8 mouse cellular contexts compared by ENCODE assay signal in genomic region chrX:134757293-134757995, GRCm38 (mm10). TPM values are rescaled to one million over a fixed set of nuclear protein-coding genes. Genes with fewer than 3 reads are reported as not detected.
DNase-seq lines count a peak whose midpoint lies in the region; ATAC-seq and TF ChIP-seq lines count a peak whose summit lies in the region.

No protein-coding gene starts in this region.

- H3K36me3 ChIP-seq in heart, adult 2 months (ENCODE audit: control insufficient read depth, insufficient read depth, low read length) = no peaks in the 10 kb centered on the region
- no peaks in the 10 kb centered on the region for H3K36me3 ChIP-seq in MEL (ENCODE audit: control insufficient read depth in 1 of 2, insufficient read depth in 2 of 2, low read length in 2 of 2)
- H3K36me3 ChIP-seq in forebrain, embryonic 13.5 days (ENCODE audit: poor library complexity, severe bottlenecking) = no peaks in the 10 kb centered on the region
- no peaks in the 10 kb centered on the region for H3K36me3 ChIP-seq in limb, embryonic 12.5 days
- H3K36me3 ChIP-seq in neural tube, embryonic 13.5 days = no peaks in the 10 kb centered on the region

- H3K27ac ChIP-seq in heart, adult 2 months = peak overlapping the region; percentile 82
- H3K27ac ChIP-seq in MEL (ENCODE audit: control insufficient read depth, low read depth, low read length) = no peak overlapping the region
- H3K27ac ChIP-seq in forebrain, embryonic 13.5 days = 0 out of 2 replicates have a peak overlapping the region, but pooled peaks have one; percentile 44
- H3K27ac ChIP-seq in limb, embryonic 12.5 days = no peak overlapping the region
- peak overlapping the region; percentile 74 for H3K27ac ChIP-seq in neural tube, embryonic 13.5 days (replicated peaks)

- TF ChIP-seq RAD21 in MEL (IDR thresholded peaks at IDR 0.05; ENCODE audit: low read depth, low read length) = no peak

- peak in 1 of 2 experiments; percentile 3 for DNase-seq in heart, adult 2 months
- no peak for DNase-seq in heart, adult 8-10 months (ENCODE audit: low spot score)
- no peak for DNase-seq in MEL (ENCODE audit: low read depth, low spot score)
- no peak for DNase-seq in testis, postnatal 14 days (ENCODE audit: low spot score)
- no peak for DNase-seq in left cerebral cortex, postnatal 14 days (ENCODE audit: low spot score in 2 of 2)

- no peaks in the 10 kb centered on the region; the same call in 1 of the 2 replicates for H3K4me1 ChIP-seq in heart, adult 2 months (ENCODE audit: control insufficient read depth, insufficient read depth, low read length)
- no peaks in the 10 kb centered on the region for H3K4me1 ChIP-seq in MEL (ENCODE audit: control insufficient read depth in 1 of 2, insufficient read depth in 2 of 2, low read length in 2 of 2)
- H3K4me1 ChIP-seq in forebrain, embryonic 13.5 days = 0 out of 2 replicates have a peak, but pooled peaks cover 6% of the 10 kb centered on the region
- H3K4me1 ChIP-seq in limb, embryonic 12.5 days (replicated peaks) = peaks cover 10% of the 10 kb centered on the region
- peaks cover 7% of the 10 kb centered on the region for H3K4me1 ChIP-seq in neural tube, embryonic 13.5 days (replicated peaks)

- H3K9ac ChIP-seq in heart, adult 2 months (ENCODE audit: low read depth, low read length) = peak overlapping the region; percentile 83
- H3K9ac ChIP-seq in MEL (ENCODE audit: control insufficient read depth, low read depth, low read length, poor library complexity, severe bottlenecking) = peak overlapping the region; percentile 69
- peak overlapping the region; percentile 80 for H3K9ac ChIP-seq in forebrain, embryonic 13.5 days
- peak overlapping the region; percentile 69 for H3K9ac ChIP-seq in limb, embryonic 12.5 days (replicated peaks)
- H3K9ac ChIP-seq in neural tube, embryonic 13.5 days = peak overlapping the region; percentile 74

- intact Hi-C loops in heart, adult 2 months (cut with DNase I) = no loop called here
- intact Hi-C loops in left cerebral cortex, postnatal 14 days (cut with DNase I) = loop anchor here (5.0 kb wide), 1 partner anchor 150 kb away; no protein-coding TSS in a partner anchor

- no peak for TF ChIP-seq EP300 in heart, adult 2 months (IDR thresholded peaks at IDR 0.05; ENCODE audit: insufficient read depth, low read depth, low read length)
- TF ChIP-seq EP300 in MEL (IDR thresholded peaks at IDR 0.05; ENCODE audit: low read depth in 1 of 2, low read length in 2 of 2) = no peak

- peak overlapping the region; percentile 62 for H3K4me3 ChIP-seq in heart, adult 2 months
- peak overlapping the region; percentile 61 to 82 for H3K4me3 ChIP-seq in MEL (ENCODE audit: control insufficient read depth in 1 of 2, insufficient read depth in 1 of 2, low read depth in 2 of 2, low read length in 2 of 2)
- peak overlapping the region; percentile 59 for H3K4me3 ChIP-seq in forebrain, embryonic 13.5 days
- peak overlapping the region; percentile 54 for H3K4me3 ChIP-seq in limb, embryonic 12.5 days (replicated peaks)
- peak overlapping the region; percentile 55 for H3K4me3 ChIP-seq in neural tube, embryonic 13.5 days

- ATAC-seq in forebrain, embryonic 13.5 days = peak; percentile 61
- ATAC-seq in limb, embryonic 12.5 days (ENCODE audit: insufficient number of reproducible peaks, insufficient read depth, low FRiP score, low TSS enrichment, low read depth) = peak; percentile 42; the same call in 1 of the 2 replicates
- ATAC-seq in neural tube, embryonic 13.5 days (ENCODE audit: low read depth) = peak; percentile 37; the same call in 1 of the 2 replicates

- TF ChIP-seq CTCF in heart, adult 2 months (IDR thresholded peaks at IDR 0.05) = no peak
- TF ChIP-seq CTCF in MEL (IDR thresholded peaks at IDR 0.05 in 2 of 3, conservative IDR thresholded peaks at IDR 0.05 in 1 of 3; ENCODE audit: control insufficient read depth in 1 of 3, insufficient read depth in 1 of 3, low read depth in 2 of 3, low read length in 3 of 3, poor library complexity in 1 of 3, severe bottlenecking in 1 of 3) = no peak

- TF ChIP-seq POLR2A in heart, adult 2 months (IDR thresholded peaks at IDR 0.05; ENCODE audit: insufficient read depth, low read depth, low read length) = no peak
- TF ChIP-seq POLR2A in MEL (IDR thresholded peaks at IDR 0.05; ENCODE audit: control insufficient read depth in 1 of 2, insufficient read depth in 1 of 2, low read depth in 1 of 2, low read length in 2 of 2, poor library complexity in 1 of 2) = no peak

- peak overlapping the region; percentile 60 for H3K4me2 ChIP-seq in forebrain, embryonic 13.5 days
- H3K4me2 ChIP-seq in limb, embryonic 12.5 days = peak overlapping the region; percentile 54
- H3K4me2 ChIP-seq in neural tube, embryonic 13.5 days = peak overlapping the region; percentile 57

- no peaks in the 10 kb centered on the region for H3K27me3 ChIP-seq in heart, adult 2 months (ENCODE audit: control insufficient read depth, insufficient read depth, low read length)
- H3K27me3 ChIP-seq in MEL (ENCODE audit: control insufficient read depth in 1 of 2, insufficient read depth in 2 of 2, low read length in 2 of 2) = peaks cover 3 to 9% of the 10 kb centered on the region in 2 experiments
- H3K27me3 ChIP-seq in forebrain, embryonic 13.5 days = peaks cover 10% of the 10 kb centered on the region; the same call in 1 of the 2 replicates
- peaks cover 20% of the 10 kb centered on the region for H3K27me3 ChIP-seq in limb, embryonic 12.5 days
- peaks cover 15% of the 10 kb centered on the region for H3K27me3 ChIP-seq in neural tube, embryonic 13.5 days

- 28% methylated on average over 13 of the region's 13 CpGs for WGBS in heart, adult 2 months
- 20% methylated on average over 10 of the region's 13 CpGs for WGBS in forebrain, embryonic 13.5 days
- 24% methylated on average over 13 of the region's 13 CpGs for WGBS in limb, embryonic 12.5 days
- 28% methylated on average over 10 of the region's 13 CpGs for WGBS in neural tube, embryonic 13.5 days

- no peaks in the 10 kb centered on the region for H3K9me3 ChIP-seq in MEL (replicated peaks; ENCODE audit: insufficient read depth, low read length)
- H3K9me3 ChIP-seq in forebrain, embryonic 13.5 days (replicated peaks) = no peaks in the 10 kb centered on the region
- no peaks in the 10 kb centered on the region for H3K9me3 ChIP-seq in limb, embryonic 12.5 days
- no peaks in the 10 kb centered on the region for H3K9me3 ChIP-seq in neural tube, embryonic 13.5 days

- H3K79me2 ChIP-seq in heart, adult 2 months (replicated peaks; ENCODE audit: control insufficient read depth, insufficient read depth, low read length) = no peaks in the 10 kb centered on the region
- peaks cover 2% of the 10 kb centered on the region; the same call in 1 of the 2 replicates for H3K79me2 ChIP-seq in MEL (ENCODE audit: control insufficient read depth, insufficient read depth, low read length, poor library complexity)

RNA-seq across cellular contexts. Expression of gene Armcx3, which starts 1.0 kb away (rescaled TPM):
- 10 to 100 TPM; 16.6 to 17.1 TPM for total RNA-seq in heart, adult 2 months (2021)
- 6.8 and 11.1 TPM in 2 replicates for polyA plus RNA-seq in heart, adult 2 months (2012; rRNA removed)
- 10 to 100 TPM; 11.3 to 14.2 (median 12.5) TPM for total RNA-seq in heart, adult 8-10 months (2022)
- 4.2 and 5.5 TPM in 2 replicates for total RNA-seq in MEL (2012; rRNA removed)
- polyA plus RNA-seq in MEL (2012; ENCODE audit: insufficient read depth in 1 of 2, insufficient read length in 2 of 2, low read depth in 1 of 2, low replicate concordance in 2 of 2, missing spikeins in 1 of 2) = 1 to 10 TPM in 1 of 2 experiments, not detected in 1; 5.0 TPM
- 67.6 and 67.8 TPM in 2 replicates for polyA plus RNA-seq in forebrain, embryonic 13.5 days (2015; fragmentation: Nextera tagmentation; extraction: Ambion mirVana)
- polyA plus RNA-seq in limb, embryonic 12.5 days (2016; fragmentation: Nextera tagmentation; extraction: Ambion mirVana) = 60.1 and 63.6 TPM in 2 replicates
- 73.3 and 80.0 TPM in 2 replicates for polyA plus RNA-seq in neural tube, embryonic 13.5 days (2015; fragmentation: Nextera tagmentation; extraction: Ambion mirVana)
- 10 to 100 TPM; 77.7 to 85.2 TPM for total RNA-seq in left cerebral cortex, postnatal 14 days (2021)

RNA-seq across cellular contexts. Expression of gene Armcx6, which starts 6.2 kb away (rescaled TPM):
- total RNA-seq in heart, adult 2 months (2021) = 1 to 10 TPM in 1 of 2 experiments, under 1 TPM in 1; 0.84 to 1.1 TPM
- 0.50 and 0.61 TPM in 2 replicates for polyA plus RNA-seq in heart, adult 2 months (2012; rRNA removed)
- 1 to 10 TPM in 1 of 4 experiments, under 1 TPM in 3; 0.50 to 1.1 (median 0.56) TPM for total RNA-seq in heart, adult 8-10 months (2022)
- total RNA-seq in MEL (2012; rRNA removed) = not detected in 2 replicates
- polyA plus RNA-seq in MEL (2012; ENCODE audit: insufficient read depth in 1 of 2, insufficient read length in 2 of 2, low read depth in 1 of 2, low replicate concordance in 2 of 2, missing spikeins in 1 of 2) = not detected
- 24.7 and 26.7 TPM in 2 replicates for polyA plus RNA-seq in forebrain, embryonic 13.5 days (2015; fragmentation: Nextera tagmentation; extraction: Ambion mirVana)
- polyA plus RNA-seq in limb, embryonic 12.5 days (2016; fragmentation: Nextera tagmentation; extraction: Ambion mirVana) = 31.0 and 35.9 TPM in 2 replicates
- polyA plus RNA-seq in neural tube, embryonic 13.5 days (2015; fragmentation: Nextera tagmentation; extraction: Ambion mirVana) = 32.5 and 33.8 TPM in 2 replicates
- total RNA-seq in left cerebral cortex, postnatal 14 days (2021) = 1 to 10 TPM; 4.2 to 4.9 TPM

RNA-seq across cellular contexts. Expression of gene Armcx1, which starts 39.7 kb away (rescaled TPM):
- 1 to 10 TPM; 4.2 to 4.5 TPM for total RNA-seq in heart, adult 2 months (2021)
- 2.1 and 3.9 TPM in 2 replicates for polyA plus RNA-seq in heart, adult 2 months (2012; rRNA removed)
- 1 to 10 TPM; 2.5 to 4.3 (median 3.4) TPM for total RNA-seq in heart, adult 8-10 months (2022)
- 0.10 TPM in 1 of 2 replicates, not detected in the other for total RNA-seq in MEL (2012; rRNA removed)
- under 1 TPM in 1 of 2 experiments, not detected in 1; 0.10 TPM for polyA plus RNA-seq in MEL (2012; ENCODE audit: insufficient read depth in 1 of 2, insufficient read length in 2 of 2, low read depth in 1 of 2, low replicate concordance in 2 of 2, missing spikeins in 1 of 2)
- polyA plus RNA-seq in forebrain, embryonic 13.5 days (2015; fragmentation: Nextera tagmentation; extraction: Ambion mirVana) = 57.1 and 62.3 TPM in 2 replicates
- 59.1 and 66.5 TPM in 2 replicates for polyA plus RNA-seq in limb, embryonic 12.5 days (2016; fragmentation: Nextera tagmentation; extraction: Ambion mirVana)
- polyA plus RNA-seq in neural tube, embryonic 13.5 days (2015; fragmentation: Nextera tagmentation; extraction: Ambion mirVana) = 88.0 and 88.5 TPM in 2 replicates
- 10 to 100 TPM; 58.6 to 64.1 TPM for total RNA-seq in left cerebral cortex, postnatal 14 days (2021)

RNA-seq across cellular contexts. Expression of gene Armcx2, which starts 51.6 kb away (rescaled TPM):
- 1 to 10 TPM; 4.9 to 7.8 TPM for total RNA-seq in heart, adult 2 months (2021)
- 6.6 and 7.5 TPM in 2 replicates for polyA plus RNA-seq in heart, adult 2 months (2012; rRNA removed)
- 1 to 10 TPM; 3.4 to 5.6 (median 5.1) TPM for total RNA-seq in heart, adult 8-10 months (2022)
- 10.2 and 11.8 TPM in 2 replicates for total RNA-seq in MEL (2012; rRNA removed)
- polyA plus RNA-seq in MEL (2012; ENCODE audit: insufficient read depth in 1 of 2, insufficient read length in 2 of 2, low read depth in 1 of 2, low replicate concordance in 2 of 2, missing spikeins in 1 of 2) = 10 to 100 TPM in 1 of 2 experiments, not detected in 1; 13.0 TPM
- 71.7 and 78.1 TPM in 2 replicates for polyA plus RNA-seq in forebrain, embryonic 13.5 days (2015; fragmentation: Nextera tagmentation; extraction: Ambion mirVana)
- 85.2 and 90.7 TPM in 2 replicates for polyA plus RNA-seq in limb, embryonic 12.5 days (2016; fragmentation: Nextera tagmentation; extraction: Ambion mirVana)
- 86.3 and 87.0 TPM in 2 replicates for polyA plus RNA-seq in neural tube, embryonic 13.5 days (2015; fragmentation: Nextera tagmentation; extraction: Ambion mirVana)
- total RNA-seq in left cerebral cortex, postnatal 14 days (2021) = 10 to 100 TPM; 80.9 to 81.9 TPM

Comparison
In these comparisons a context has a peak if more than half of its experiments do, and no peak if none do; other contexts are left out.
1. H3K27ac ChIP-seq: peak in heart, adult 2 months (single experiment), forebrain, embryonic 13.5 days (single experiment) and neural tube, embryonic 13.5 days (single experiment); none in MEL (single experiment) and limb, embryonic 12.5 days (single experiment).
2. RNA of gene Armcx6, which starts 6.2 kb away (polyA plus RNA-seq): 32.5 to 33.8 TPM in neural tube, embryonic 13.5 days, 31.0 to 35.9 TPM in limb, embryonic 12.5 days and 24.7 to 26.7 TPM in forebrain, embryonic 13.5 days; 0.50 to 0.61 TPM in heart, adult 2 months and not detected in MEL; every median in the first group is over 10 times any median in the second.
3. RNA of gene Armcx1, which starts 39.7 kb away (polyA plus RNA-seq): 88.0 to 88.5 TPM in neural tube, embryonic 13.5 days, 59.1 to 66.5 TPM in limb, embryonic 12.5 days and 57.1 to 62.3 TPM in forebrain, embryonic 13.5 days; 2.1 to 3.9 TPM in heart, adult 2 months and 0.10 TPM in MEL; every median in the first group is over 10 times any median in the second.
4. Peak in every context shown above with its lines, with median percentiles within 50 percentile points of each other: H3K4me3 ChIP-seq, H3K9ac ChIP-seq, ATAC-seq and H3K4me2 ChIP-seq.